In the genomic region with DNA sequence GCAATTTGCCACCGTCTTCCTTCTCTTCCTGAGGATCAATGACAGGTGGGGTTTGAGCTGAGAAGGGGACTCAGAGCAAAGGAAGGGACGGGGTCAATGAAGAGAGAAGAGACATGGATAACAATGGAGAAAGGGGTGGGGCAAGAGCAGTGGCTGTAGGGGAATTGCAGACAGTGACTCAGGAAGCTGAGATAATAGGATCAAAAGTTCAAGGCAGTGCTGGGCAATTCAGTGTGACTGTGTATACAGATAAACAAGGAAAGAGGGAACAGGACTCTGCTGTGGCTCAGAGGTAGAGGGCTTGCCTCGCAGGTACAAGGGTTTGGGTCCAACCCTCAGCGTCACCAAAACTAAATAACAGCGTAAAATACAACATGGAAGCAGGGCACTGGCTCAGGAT, we compare ENCODE assay signal across 9 mouse cellular contexts. TPM values are rescaled to one million over a fixed set of nuclear protein-coding genes. Genes with fewer than 3 reads are reported as not detected.
DNase-seq lines count a peak whose midpoint lies in the region; ATAC-seq and TF ChIP-seq lines count a peak whose summit lies in the region.
"Had no signal": no experiment of that assay in that cellular context is flagged by ENCODE, and none has a peak within 500 bp of the region (broad histone marks: within the 10 kb centered on the region; RNA-seq: fewer than 3 reads in every experiment).

No protein-coding gene starts in this region.

- H3K27ac ChIP-seq in kidney, postnatal 0 days: no peak overlapping the region
- H3K27ac ChIP-seq in intestine, embryonic 14.5 days (ENCODE audit: low read depth): no peak overlapping the region
- H3K27ac ChIP-seq in midbrain, embryonic 16.5 days (ENCODE audit: low read length): no peak overlapping the region
- H3K27ac ChIP-seq in kidney, embryonic 14.5 days (ENCODE audit: low read depth, low read length): no peak overlapping the region

- H3K4me1 ChIP-seq in kidney, postnatal 0 days (replicated peaks; ENCODE audit: insufficient read depth, low read length): no peaks in the 10 kb centered on the region
- H3K4me1 ChIP-seq in intestine, embryonic 14.5 days (replicated peaks; ENCODE audit: control insufficient read depth, insufficient read depth, low read length): peaks cover 11% of the 10 kb centered on the region; the same call in 1 of the 2 replicates
- peaks cover 16% of the 10 kb centered on the region for H3K4me1 ChIP-seq in midbrain, embryonic 16.5 days (ENCODE audit: control insufficient read depth, insufficient read depth, low read length)
- H3K4me1 ChIP-seq in kidney, embryonic 14.5 days (ENCODE audit: control insufficient read depth, insufficient read depth, low read length): 0 out of 2 replicates have a peak, but pooled peaks cover 2% of the 10 kb centered on the region

- no peaks in the 10 kb centered on the region for H3K27me3 ChIP-seq in kidney, postnatal 0 days (ENCODE audit: insufficient read depth, low read length)
- H3K27me3 ChIP-seq in intestine, embryonic 14.5 days (replicated peaks; ENCODE audit: control insufficient read depth, insufficient read depth, low read length): no peaks in the 10 kb centered on the region
- H3K27me3 ChIP-seq in midbrain, embryonic 16.5 days (ENCODE audit: control insufficient read depth, insufficient read depth, low read depth, low read length): no peaks in the 10 kb centered on the region; the same call in 1 of the 2 replicates
- no peaks in the 10 kb centered on the region for H3K27me3 ChIP-seq in kidney, embryonic 14.5 days (ENCODE audit: control insufficient read depth, insufficient read depth, low read length)

- H3K4me2 ChIP-seq in kidney, postnatal 0 days (ENCODE audit: low read length): peak overlapping the region; percentile 40
- peak overlapping the region; percentile 40 for H3K4me2 ChIP-seq in intestine, embryonic 14.5 days (ENCODE audit: low read length)
- peak overlapping the region; percentile 27; the same call in 1 of the 2 replicates for H3K4me2 ChIP-seq in midbrain, embryonic 16.5 days (ENCODE audit: low read length)
- H3K4me2 ChIP-seq in kidney, embryonic 14.5 days (replicated peaks; ENCODE audit: low read depth, low read length): no peak overlapping the region; the same call in 1 of the 2 replicates

- DNase-seq in kidney, postnatal 0 days (ENCODE audit: low spot score): no peak
- no peak for DNase-seq in kidney, adult 18-20 months
- peak; percentile 64 for DNase-seq in adrenal gland, adult 2 months
- no peak for DNase-seq in intestine, embryonic 14.5 days (ENCODE audit: low spot score)
- DNase-seq in left cerebral cortex, adult 11 months (ENCODE audit: low spot score): no peak
- no peak for DNase-seq in gastrocnemius, adult 8-10 months (ENCODE audit: low spot score in 2 of 2)

- H3K9ac ChIP-seq in kidney, postnatal 0 days (ENCODE audit: low read depth, low read length): no peak overlapping the region
- H3K9ac ChIP-seq in intestine, embryonic 14.5 days (ENCODE audit: low read length): no peak overlapping the region
- H3K9ac ChIP-seq in midbrain, embryonic 16.5 days (ENCODE audit: low read depth, low read length): no peak overlapping the region
- H3K9ac ChIP-seq in kidney, embryonic 14.5 days (ENCODE audit: low read depth, low read length): no peak overlapping the region

- TF ChIP-seq CTCF in kidney, postnatal 0 days (IDR thresholded peaks at IDR 0.05; ENCODE audit: low read depth): no peak

- no peaks in the 10 kb centered on the region for H3K9me3 ChIP-seq in kidney, postnatal 0 days (replicated peaks; ENCODE audit: low read length)
- H3K9me3 ChIP-seq in intestine, embryonic 14.5 days (ENCODE audit: control insufficient read depth, low read length): no peaks in the 10 kb centered on the region
- H3K9me3 ChIP-seq in midbrain, embryonic 16.5 days (replicated peaks; ENCODE audit: control insufficient read depth, low read length, poor library complexity, severe bottlenecking): no peaks in the 10 kb centered on the region; the same call in 1 of the 2 replicates
- H3K9me3 ChIP-seq in kidney, embryonic 14.5 days (ENCODE audit: control insufficient read depth, low read length): no peaks in the 10 kb centered on the region

- no peak for ATAC-seq in kidney, postnatal 0 days (replicated peaks; ENCODE audit: low FRiP score, low read depth)
- peak; percentile 45 for ATAC-seq in intestine, embryonic 14.5 days (replicated peaks; ENCODE audit: low FRiP score, low TSS enrichment, low read depth)
- ATAC-seq in midbrain, embryonic 16.5 days: no peak
- no peak for ATAC-seq in kidney, embryonic 14.5 days (ENCODE audit: low FRiP score, low TSS enrichment)

- H3K36me3 ChIP-seq in kidney, postnatal 0 days (ENCODE audit: insufficient read depth, low read length): no peaks in the 10 kb centered on the region
- H3K36me3 ChIP-seq in intestine, embryonic 14.5 days (ENCODE audit: control insufficient read depth, insufficient read depth, low read length): no peaks in the 10 kb centered on the region
- H3K36me3 ChIP-seq in midbrain, embryonic 16.5 days (ENCODE audit: control insufficient read depth, insufficient read depth, low read length): no peaks in the 10 kb centered on the region
- H3K36me3 ChIP-seq in kidney, embryonic 14.5 days (ENCODE audit: control insufficient read depth, insufficient read depth, low read length): no peaks in the 10 kb centered on the region

- 34% methylated on average over 5 of the region's 5 CpGs for WGBS in kidney, postnatal 0 days
- WGBS in intestine, embryonic 14.5 days: 34% methylated on average over 5 of the region's 5 CpGs
- 41% methylated on average over 5 of the region's 5 CpGs for WGBS in midbrain, embryonic 16.5 days
- 40% methylated on average over 5 of the region's 5 CpGs for WGBS in kidney, embryonic 14.5 days

- no peak overlapping the region for H3K4me3 ChIP-seq in kidney, postnatal 0 days (replicated peaks; ENCODE audit: low read depth, low read length)
- H3K4me3 ChIP-seq in intestine, embryonic 14.5 days (ENCODE audit: low read depth, low read length): no peak overlapping the region; the same call in 1 of the 2 replicates
- H3K4me3 ChIP-seq in midbrain, embryonic 16.5 days (ENCODE audit: low read depth, low read length): no peak overlapping the region
- no peak overlapping the region for H3K4me3 ChIP-seq in kidney, embryonic 14.5 days (ENCODE audit: low read length)

RNA-seq across cellular contexts. Expression of a gene that starts 22.8 kb away (rescaled TPM):
- 0.58 and 0.91 TPM in 2 replicates for polyA plus RNA-seq in kidney, postnatal 0 days (2015; fragmentation: Nextera tagmentation; extraction: Ambion mirVana)
- total RNA-seq in adrenal gland, adult 2 months (2021): 1 to 10 TPM in 1 of 2 experiments, under 1 TPM in 1; 0.83 to 1.4 TPM
- polyA plus RNA-seq in adrenal gland, adult 2 months (2012; rRNA removed): 3.1 and 5.1 TPM in 2 replicates
- polyA plus RNA-seq in intestine, embryonic 14.5 days (2014; fragmentation: Nextera tagmentation; extraction: Ambion mirVana): 0.15 and 0.34 TPM in 2 replicates
- 0.38 and 1.6 TPM in 2 replicates for polyA plus RNA-seq in midbrain, embryonic 16.5 days (2015; fragmentation: Nextera tagmentation; extraction: Ambion mirVana)
- polyA plus RNA-seq in kidney, embryonic 14.5 days (2014; fragmentation: Nextera tagmentation; extraction: Ambion mirVana): 0.29 and 0.47 TPM in 2 replicates
- total RNA-seq in gastrocnemius, adult 8-10 months (2022): under 1 TPM in 2 of 4 experiments, not detected in 2; 0.12 to 0.19 TPM
- total RNA-seq: common myeloid progenitor, adult 5-6 weeks had no signal

RNA-seq across cellular contexts. Expression of a gene that starts 25.7 kb away (rescaled TPM):
- polyA plus RNA-seq in kidney, postnatal 0 days (2015; fragmentation: Nextera tagmentation; extraction: Ambion mirVana): 8.8 and 11.4 TPM in 2 replicates
- under 1 TPM; 0.23 to 0.45 TPM for total RNA-seq in adrenal gland, adult 2 months (2021)
- 0.18 TPM in 1 of 2 replicates, not detected in the other for polyA plus RNA-seq in adrenal gland, adult 2 months (2012; rRNA removed)
- 0.69 and 0.87 TPM in 2 replicates for polyA plus RNA-seq in intestine, embryonic 14.5 days (2014; fragmentation: Nextera tagmentation; extraction: Ambion mirVana)
- polyA plus RNA-seq in midbrain, embryonic 16.5 days (2015; fragmentation: Nextera tagmentation; extraction: Ambion mirVana): not detected in 2 replicates
- 3.6 and 4.5 TPM in 2 replicates for polyA plus RNA-seq in kidney, embryonic 14.5 days (2014; fragmentation: Nextera tagmentation; extraction: Ambion mirVana)
- total RNA-seq in gastrocnemius, adult 8-10 months (2022): not detected
- total RNA-seq: common myeloid progenitor, adult 5-6 weeks had no signal

RNA-seq across cellular contexts. Expression of a gene that starts 29.2 kb away (rescaled TPM):
- 63.7 and 64.0 TPM in 2 replicates for polyA plus RNA-seq in kidney, postnatal 0 days (2015; fragmentation: Nextera tagmentation; extraction: Ambion mirVana)
- 10 to 100 TPM; 21.2 to 27.5 TPM for total RNA-seq in adrenal gland, adult 2 months (2021)
- polyA plus RNA-seq in adrenal gland, adult 2 months (2012; rRNA removed): 28.3 and 28.6 TPM in 2 replicates
- polyA plus RNA-seq in intestine, embryonic 14.5 days (2014; fragmentation: Nextera tagmentation; extraction: Ambion mirVana): 82.0 and 83.1 TPM in 2 replicates
- polyA plus RNA-seq in midbrain, embryonic 16.5 days (2015; fragmentation: Nextera tagmentation; extraction: Ambion mirVana): 159 and 163 TPM in 2 replicates
- 60.9 and 90.5 TPM in 2 replicates for polyA plus RNA-seq in kidney, embryonic 14.5 days (2014; fragmentation: Nextera tagmentation; extraction: Ambion mirVana)
- total RNA-seq in gastrocnemius, adult 8-10 months (2022): 10 to 100 TPM; 21.9 to 28.7 (median 26.4) TPM

RNA-seq across cellular contexts. Expression of a gene that starts 57.1 kb away (rescaled TPM):
- 11.8 and 12.8 TPM in 2 replicates for polyA plus RNA-seq in kidney, postnatal 0 days (2015; fragmentation: Nextera tagmentation; extraction: Ambion mirVana)
- total RNA-seq in adrenal gland, adult 2 months (2021): 1 to 10 TPM; 3.6 to 8.9 TPM
- 5.2 and 10.3 TPM in 2 replicates for polyA plus RNA-seq in adrenal gland, adult 2 months (2012; rRNA removed)
- 17.2 and 17.9 TPM in 2 replicates for polyA plus RNA-seq in intestine, embryonic 14.5 days (2014; fragmentation: Nextera tagmentation; extraction: Ambion mirVana)
- 8.9 and 9.9 TPM in 2 replicates for polyA plus RNA-seq in midbrain, embryonic 16.5 days (2015; fragmentation: Nextera tagmentation; extraction: Ambion mirVana)
- polyA plus RNA-seq in kidney, embryonic 14.5 days (2014; fragmentation: Nextera tagmentation; extraction: Ambion mirVana): 10.9 and 14.0 TPM in 2 replicates
- total RNA-seq in gastrocnemius, adult 8-10 months (2022): 1 to 10 TPM; 1.7 to 5.9 (median 3.7) TPM
